Mouse (Mus musculus) neutrophil, adult 5-6 weeks (primary cell): ENCODE data around the gene Slc8a2. TPM values are rescaled to one million over a fixed set of nuclear protein-coding genes. Genes with fewer than 3 reads are reported as not detected.

Experiments used
- ATAC-seq: fragments of 151-379, 151-347 bp; 2 replicates; pipeline ENCODE4 v1.8.0; 2017; ENCODE audit warnings: mild to moderate bottlenecking, moderate TSS enrichment; ENCODE audit not compliant: insufficient number of reproducible peaks, poor library complexity, low FRiP score, severe bottlenecking; ENCODE audit errors: extremely low read depth
- total RNA-seq: library from RNA; stranded (forward); fragments of 200-1000 nt; gene quantifications from 2 replicates; pipeline ENCODE4 v1.2.3, GENCODE M21; 2017

Slc8a2 gene
- total RNA-seq, 1 experiment from 2014 or later = not detected

DNA sequence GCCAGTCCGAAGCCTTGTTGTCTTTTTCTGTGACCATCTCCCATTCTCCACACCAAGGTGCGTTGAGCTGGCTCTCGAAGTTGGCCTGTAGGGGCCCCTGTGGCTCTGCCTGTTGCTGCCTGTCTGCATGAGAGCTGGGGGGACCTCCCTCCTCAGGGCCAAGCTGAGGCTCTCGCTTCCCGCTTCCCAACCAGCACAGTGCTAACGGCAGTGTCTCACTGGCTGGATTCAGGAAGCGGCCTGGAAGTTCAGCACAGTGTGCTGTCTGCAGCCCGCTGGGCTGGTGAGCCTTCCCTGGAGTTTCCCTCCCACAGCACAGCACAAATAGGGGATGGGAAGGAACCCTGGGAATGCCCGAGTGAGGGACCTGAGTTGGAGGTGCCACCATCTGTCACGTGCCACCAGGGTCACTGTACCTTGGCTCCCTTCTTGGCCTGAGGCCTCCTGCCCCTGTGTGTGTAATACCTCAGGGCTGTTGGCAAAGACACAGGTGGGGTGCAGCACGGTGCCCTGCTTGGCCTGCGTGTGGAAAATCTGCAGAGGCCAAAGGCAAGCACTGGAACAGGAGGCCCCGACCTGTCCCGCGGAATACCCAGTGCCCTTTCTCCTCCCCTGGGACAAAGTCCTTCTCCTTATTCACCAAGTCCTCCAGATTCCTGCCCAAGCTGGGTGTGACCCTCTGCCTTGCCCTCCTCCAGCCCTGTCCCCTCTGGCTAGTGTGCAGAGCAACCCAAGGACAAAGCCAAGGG is 73.3 kb downstream of the Slc8a2 start:
- ATAC-seq = no peak

DNA sequence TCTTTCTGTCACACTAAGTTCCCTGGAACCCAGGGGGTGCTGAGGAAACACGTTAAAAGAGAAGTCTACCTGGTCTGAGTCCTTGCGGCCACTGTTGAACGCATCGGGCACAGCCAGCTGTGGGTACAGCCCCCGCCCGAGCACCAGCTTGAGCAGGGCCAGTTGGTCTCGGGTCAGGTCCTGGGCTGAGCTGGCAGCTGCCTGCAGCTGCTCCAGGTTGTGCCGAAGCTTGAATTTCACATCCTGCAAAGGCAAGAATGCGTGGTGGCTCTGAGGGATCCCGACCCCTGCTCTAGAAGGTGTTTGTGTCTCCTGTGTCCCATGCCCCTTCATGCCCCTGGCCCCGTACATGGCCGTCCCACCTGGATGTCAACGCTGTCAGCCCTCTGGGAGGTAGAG is 73.9 kb downstream of the Slc8a2 start:
- no peak for ATAC-seq

DNA sequence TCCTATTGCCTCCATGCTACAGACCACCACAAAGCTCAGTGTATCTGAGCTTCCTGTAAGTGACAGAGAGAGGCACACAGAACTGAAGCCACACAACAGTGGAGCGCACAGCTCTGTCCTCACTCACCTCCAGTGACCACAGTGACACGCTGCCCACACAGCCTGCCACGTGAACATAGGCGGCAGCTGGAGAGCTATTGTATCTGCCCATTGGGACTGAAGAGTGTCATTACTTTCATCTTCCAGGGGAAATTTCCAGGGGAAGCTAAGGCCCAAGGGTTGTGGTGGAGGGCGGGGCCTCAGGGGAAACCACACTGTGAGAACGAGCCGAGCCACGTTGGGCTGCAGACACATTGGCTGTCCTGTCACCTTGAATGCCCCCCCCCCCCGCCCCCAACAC is 75.2 kb downstream of the Slc8a2 start:
- ATAC-seq = no peak

DNA sequence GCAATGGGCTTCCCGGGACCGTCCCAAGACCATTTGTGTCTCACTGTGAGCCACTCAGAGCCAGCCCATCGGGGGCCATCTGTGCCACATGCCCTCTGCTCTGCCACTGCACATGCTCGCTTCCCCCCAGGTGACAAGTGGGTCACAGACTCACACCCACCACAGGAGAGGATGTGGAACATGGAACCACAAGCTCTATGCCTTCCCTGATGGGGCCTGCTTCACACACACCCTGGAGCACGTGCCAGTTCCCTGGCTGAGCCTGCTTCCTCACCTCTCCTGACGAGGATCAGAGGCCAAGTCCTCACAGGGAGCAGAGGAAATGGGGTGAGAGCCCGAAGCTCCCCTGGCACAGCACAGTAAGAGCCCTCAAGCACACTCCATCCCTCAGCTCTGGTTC is 77.5 kb downstream of the Slc8a2 start:
- ATAC-seq = no peak

DNA sequence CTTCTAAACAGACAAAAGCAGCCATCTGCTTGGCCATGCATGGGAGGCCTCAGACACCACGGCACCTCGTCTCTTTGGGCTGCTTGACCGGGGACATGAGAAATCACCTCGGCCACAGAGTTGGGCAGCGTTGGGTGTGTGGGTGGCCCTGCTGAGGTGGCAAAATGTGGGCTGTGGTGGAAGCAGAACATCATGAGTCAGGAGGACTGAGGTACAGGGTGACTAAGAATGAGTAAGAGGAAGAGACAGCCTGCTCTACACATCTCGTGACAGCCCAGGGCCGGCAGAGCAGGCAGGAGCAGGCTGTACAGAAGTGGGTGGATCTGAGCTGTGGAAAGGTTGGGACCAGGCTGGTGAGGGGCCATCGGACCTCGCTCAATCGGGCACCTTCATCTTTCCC is 77.9 kb downstream of the Slc8a2 start:
- ATAC-seq = peak; percentile 63

DNA sequence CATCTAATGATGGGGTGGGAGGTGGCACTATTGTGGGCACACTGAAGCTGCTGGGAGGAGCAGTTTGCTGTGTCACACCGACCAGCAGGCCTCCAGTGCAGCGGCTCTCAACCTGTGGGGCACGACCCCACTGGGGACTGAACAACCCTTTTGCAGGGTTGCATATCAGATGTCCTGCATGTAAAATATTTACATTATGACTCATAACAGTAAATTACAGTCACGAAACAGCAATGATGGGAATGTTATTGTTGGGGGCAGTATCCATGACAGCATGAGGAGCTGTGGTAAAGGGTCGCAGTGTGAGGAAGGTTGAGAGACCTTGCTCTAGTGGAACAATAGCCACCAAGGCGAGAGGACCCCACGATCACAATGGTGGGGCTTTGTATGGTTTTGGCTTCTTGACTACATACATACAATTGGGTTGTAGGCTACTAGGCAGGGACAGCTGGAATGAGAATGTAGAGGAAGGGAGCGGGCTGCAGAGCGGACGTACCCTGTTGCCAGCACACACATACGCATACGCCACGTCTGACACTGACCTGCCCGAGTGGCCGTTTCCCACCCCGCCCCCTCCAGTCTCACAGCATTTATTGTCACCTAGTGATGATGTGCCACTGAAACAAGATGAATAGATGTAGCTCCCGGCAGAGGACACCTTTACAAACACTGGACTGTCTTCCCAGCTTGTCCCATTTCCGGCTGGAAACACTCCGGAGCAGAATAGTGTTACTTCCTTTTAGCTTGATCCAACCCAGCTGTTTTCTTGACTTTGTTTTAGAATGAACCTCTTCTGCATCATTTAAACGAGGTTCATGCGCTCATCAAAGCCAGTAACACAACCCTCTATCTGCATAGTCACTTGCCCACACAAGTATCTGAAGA is 79.4 kb downstream of the Slc8a2 start:
- ATAC-seq = no peak

Other genes starting within 250 kb of the Slc8a2 start
- gene Crx, start 249.9 kb upstream of the Slc8a2 start, total RNA-seq = not detected in 2 replicates
- gene Crxos, start 247.2 kb upstream of the Slc8a2 start, total RNA-seq = not detected in 2 replicates
- 51.3 and 62.1 TPM in 2 replicates for gene Selenow, start 207.4 kb upstream of the Slc8a2 start, total RNA-seq
- gene Nop53, start 183.8 kb upstream of the Slc8a2 start, total RNA-seq = 260 and 300 TPM in 2 replicates
- gene Ehd2, start 162.3 kb upstream of the Slc8a2 start, total RNA-seq = 2.1 and 3.1 TPM in 2 replicates
- 11.9 and 12.9 TPM in 2 replicates for gene Bicra, start 81.9 kb upstream of the Slc8a2 start, total RNA-seq
- gene Zfp541, start 68.0 kb upstream of the Slc8a2 start, total RNA-seq = 0.61 and 0.70 TPM in 2 replicates
- gene Napa, start 31.4 kb upstream of the Slc8a2 start, total RNA-seq = 75.3 and 78.1 TPM in 2 replicates
- 12.8 and 16.9 TPM in 2 replicates for gene Kptn, start 9.9 kb upstream of the Slc8a2 start, total RNA-seq
- 2.5 and 4.5 TPM in 2 replicates for gene Meis3, start 45.3 kb downstream of the Slc8a2 start, total RNA-seq
- 12.5 and 12.9 TPM in 2 replicates for gene Dhx34, start 92.2 kb downstream of the Slc8a2 start, total RNA-seq
- 74.4 and 76.5 TPM in 2 replicates for gene C5ar2, start 114.3 kb downstream of the Slc8a2 start, total RNA-seq
- gene C5ar1, start 129.7 kb downstream of the Slc8a2 start, total RNA-seq = 119 and 133 TPM in 2 replicates
- gene Inafm1, start 143.8 kb downstream of the Slc8a2 start, total RNA-seq = 10.1 and 13.2 TPM in 2 replicates
- 143 and 164 TPM in 2 replicates for gene Ccdc9, start 157.0 kb downstream of the Slc8a2 start, total RNA-seq
- 7.0 and 7.7 TPM in 2 replicates for gene Bbc3, start 178.6 kb downstream of the Slc8a2 start, total RNA-seq